Mouse (Mus musculus) fibroblast of lung, adult 2 months (primary cell): ENCODE data around the gene Tcf20.

Source experiments
- DNase-seq: peaks from one replicate; pipeline ENCODE4 v3.0.0-alpha.2; 2011; ENCODE audit warnings: low read depth

The Tcf20 gene

GRCm38 (mm10) chr15:82987732-82988112, at the start of gene Tcf20:
Gene Tcf20, minus strand, starts transcription at chr15:82987872.
- peak; percentile 73 for DNase-seq

DNA sequence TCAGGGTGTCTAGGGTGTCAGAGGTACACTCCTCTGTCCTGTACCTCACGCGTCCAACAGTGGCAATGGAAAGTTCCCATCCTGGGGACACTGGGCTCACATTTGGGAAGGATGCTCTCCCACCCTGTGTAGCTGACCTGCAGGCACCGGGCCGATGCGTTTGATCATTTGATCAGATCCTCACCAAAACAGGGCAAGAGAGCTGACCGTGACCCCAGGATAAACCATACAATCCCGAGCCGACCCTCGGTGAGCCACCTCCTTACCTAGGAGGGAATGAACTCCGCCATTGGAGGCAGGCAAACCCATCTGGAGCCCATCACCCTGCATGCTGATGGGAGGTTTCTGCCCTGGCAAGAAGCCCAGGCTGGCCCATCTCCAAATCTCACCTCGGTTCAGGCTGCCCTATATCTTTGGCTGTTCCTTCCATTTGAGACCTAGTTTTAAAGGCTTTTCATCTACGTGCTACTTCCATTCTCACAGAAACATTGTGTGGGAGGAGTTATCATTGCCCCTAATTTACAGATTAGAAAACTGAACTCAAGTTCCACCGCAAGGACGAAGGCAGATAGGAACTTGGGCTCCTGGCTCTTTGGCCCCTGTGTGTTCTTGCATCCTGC, 49.3 kb upstream of the Tcf20 start:
- DNase-seq: no peak

DNA sequence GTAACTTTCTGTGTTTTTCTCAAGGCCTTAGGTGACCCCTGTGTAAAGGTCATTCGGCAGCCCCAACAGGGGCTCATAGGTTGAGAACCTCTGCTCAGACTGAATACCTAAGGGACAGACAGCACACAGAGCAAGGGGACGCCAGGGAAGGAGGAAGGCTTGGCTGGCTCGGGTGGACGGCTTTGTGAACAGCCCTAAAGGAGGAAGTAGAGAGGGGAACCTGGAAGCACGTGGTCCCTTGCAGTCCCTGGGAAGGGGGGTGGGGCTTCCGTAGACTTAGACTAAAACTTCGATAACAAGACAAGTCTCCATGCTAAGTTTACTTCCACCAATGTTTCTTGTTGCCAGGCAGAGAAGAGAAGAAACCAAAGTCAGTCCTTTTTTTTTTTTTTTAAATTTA, 48.4 kb upstream of the Tcf20 start:
- no peak for DNase-seq

GRCm38 (mm10) chr15:83034275-83034977, 46.8 kb upstream of the Tcf20 start:
- no peak for DNase-seq

DNA sequence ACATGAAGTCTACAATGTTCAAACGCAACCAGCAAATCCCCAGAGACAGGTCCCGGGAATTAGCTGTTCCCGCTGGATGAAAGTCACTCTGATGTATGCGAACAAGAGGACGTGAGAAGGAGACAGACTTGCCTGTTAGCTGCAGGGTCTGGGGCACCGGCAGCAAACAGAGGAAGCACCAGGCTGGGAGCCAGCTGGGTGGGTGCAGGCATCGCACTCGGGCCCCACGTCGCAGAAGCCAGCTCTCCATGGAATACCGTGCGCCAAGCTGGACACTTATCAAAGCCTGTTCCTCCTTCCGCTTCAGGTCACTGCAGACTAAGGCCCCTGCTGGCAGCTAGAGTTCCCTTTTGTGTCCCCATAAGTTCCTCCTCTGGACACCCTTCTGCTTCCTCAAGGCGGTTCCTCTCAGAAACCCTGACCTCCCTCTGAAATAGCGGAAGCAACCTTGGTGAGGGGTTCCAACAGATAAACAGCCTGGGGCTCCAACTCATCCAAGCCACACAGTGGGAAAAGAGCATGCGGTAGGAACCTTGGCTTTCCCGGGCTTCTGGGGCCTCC, 45.4 kb upstream of the Tcf20 start, which contains the start of gene Nfam1:
Gene Nfam1, minus strand, starts transcription at position 326 of the 561 bp plus-strand sequence.
- DNase-seq: no peak

DNA sequence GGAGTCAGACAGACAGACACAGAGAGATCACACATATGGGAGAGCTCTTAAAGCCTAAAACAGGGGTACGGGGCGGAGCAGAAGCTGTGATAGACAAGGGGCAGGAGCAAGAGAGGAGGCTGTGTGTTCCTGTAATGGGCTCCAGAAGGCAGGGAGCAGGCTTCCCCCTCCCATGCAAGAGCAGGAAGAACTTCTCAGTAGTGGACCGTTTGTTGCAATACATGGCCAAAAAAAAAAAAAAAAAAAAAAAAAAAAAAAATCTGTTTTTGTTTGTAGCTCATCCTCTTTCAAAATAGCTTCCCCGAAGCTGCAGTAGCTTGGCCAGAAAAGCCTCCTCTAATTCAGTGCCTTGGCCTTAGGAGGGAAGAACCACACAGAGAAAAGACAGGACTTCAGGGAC, 43.2 kb upstream of the Tcf20 start:
- no peak for DNase-seq

- DNase-seq: no peak
Observed at GRCm38 (mm10) chr15:83029725-83030718, 42.4 kb upstream of the Tcf20 start.

- DNase-seq: no peak
Observed at GRCm38 (mm10) chr15:83026129-83026528, 38.5 kb upstream of the Tcf20 start.

- peak; percentile 52 for DNase-seq
Observed at GRCm38 (mm10) chr15:83025041-83025760, 37.5 kb upstream of the Tcf20 start.

DNA sequence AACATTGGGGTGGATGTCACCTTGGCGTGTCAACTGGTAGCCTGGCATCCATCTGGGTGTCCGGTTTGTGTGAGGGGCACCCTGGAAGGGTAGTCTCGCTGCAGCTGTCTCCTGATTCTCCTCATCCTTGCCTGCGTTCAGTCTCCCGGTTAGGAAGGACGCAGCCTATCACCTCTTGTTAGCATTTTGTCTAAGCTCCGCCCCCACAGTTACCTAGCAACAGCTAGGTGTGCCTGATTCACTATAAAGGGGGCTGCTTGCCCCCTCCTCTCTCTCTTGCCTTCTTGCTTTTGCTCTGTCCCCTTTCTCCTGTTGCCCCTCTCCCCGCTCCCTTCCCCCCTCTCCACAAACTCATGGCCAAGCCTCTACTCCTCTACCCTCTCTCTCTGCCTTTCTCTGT, 35.3 kb upstream of the Tcf20 start:
- DNase-seq: no peak

DNA sequence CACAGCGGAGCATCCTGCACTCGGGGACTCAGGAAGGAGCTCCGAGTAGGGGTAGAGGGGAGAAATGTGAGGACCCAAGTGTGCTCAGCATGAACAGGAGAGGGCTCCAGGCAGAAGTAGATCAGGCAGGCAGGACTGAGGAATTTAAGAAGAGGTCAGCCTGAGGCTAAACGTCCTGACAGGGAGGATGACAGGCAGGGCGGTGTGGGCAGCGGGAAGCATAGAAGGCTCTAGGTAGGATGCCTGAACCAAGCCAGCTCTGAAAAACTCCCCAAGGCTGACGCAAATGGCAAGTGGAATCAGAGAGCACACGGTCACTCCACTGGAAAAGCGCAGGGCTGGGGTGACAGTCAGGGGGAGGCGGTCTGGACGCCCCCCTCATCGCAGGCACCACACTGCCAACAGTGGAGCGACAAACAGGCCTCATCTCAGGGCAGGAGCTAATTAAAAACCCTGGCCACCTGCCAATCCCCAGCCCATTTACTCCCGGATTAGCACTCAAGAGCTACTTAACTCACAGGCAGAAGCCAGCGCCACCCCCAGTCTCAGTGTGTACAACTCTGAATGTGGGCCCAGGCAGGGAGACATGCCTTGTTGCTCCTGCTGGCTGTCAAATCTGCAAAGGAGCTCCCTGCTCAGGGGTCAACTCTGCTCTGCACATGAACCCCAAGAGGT, 23.5 kb upstream of the Tcf20 start:
- no peak for DNase-seq

GRCm38 (mm10) chr15:83010423-83010822, 22.8 kb upstream of the Tcf20 start:
- DNase-seq: no peak

DNA sequence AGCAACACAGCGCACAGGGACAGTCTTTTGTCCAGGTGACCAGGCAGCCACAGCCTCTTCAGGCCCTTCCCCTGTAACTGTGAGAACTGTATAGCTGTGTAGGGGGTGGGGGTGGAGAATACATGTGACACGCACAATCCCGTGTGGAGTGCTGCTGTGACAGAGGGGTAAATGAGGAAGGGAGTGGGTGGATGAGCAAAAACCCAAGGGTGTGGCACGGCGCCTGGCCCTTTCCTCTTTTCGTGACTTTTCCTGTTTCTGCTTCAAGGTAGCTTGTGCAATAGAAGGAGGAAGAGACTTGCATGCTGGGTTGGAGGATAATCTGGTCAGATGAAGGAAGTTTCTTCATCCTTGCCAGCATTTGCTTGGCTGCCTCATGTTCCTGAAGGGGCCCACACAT, 21.9 kb upstream of the Tcf20 start:
- no peak for DNase-seq

DNA sequence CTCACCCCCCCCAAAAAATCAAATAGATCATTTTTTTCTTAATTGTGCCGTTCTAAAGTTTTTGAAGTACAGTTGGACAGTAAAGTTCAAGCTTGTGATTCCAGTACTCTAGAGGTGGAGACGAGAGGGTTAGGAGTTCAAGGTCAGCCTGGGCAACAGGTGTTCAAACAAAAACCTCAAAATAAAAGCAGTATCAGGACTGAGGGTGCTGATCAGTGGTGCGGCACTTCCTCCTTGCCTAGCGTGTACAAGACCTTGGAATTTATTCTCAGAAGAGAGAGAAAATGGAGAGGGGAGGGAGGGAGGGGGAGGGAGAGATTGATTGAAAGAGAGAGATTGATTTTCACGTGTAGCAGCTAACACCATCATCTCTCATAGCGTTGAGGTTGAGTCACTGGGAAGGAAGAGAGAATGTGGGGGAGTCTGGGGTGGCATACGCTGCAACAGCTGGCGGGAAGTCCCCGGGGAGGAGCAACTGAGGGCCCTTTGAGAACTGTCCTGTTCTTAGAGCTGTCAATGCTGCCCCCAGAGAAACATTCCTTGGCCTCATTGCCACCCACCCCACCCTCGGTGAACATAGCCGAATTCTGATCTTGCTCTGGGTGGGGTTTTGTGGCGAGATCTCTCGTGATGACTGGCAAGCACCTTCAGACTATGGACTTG, 21.2 kb upstream of the Tcf20 start:
- DNase-seq: no peak

- DNase-seq: no peak
Observed at GRCm38 (mm10) chr15:83007346-83007920, 19.8 kb upstream of the Tcf20 start.

DNA sequence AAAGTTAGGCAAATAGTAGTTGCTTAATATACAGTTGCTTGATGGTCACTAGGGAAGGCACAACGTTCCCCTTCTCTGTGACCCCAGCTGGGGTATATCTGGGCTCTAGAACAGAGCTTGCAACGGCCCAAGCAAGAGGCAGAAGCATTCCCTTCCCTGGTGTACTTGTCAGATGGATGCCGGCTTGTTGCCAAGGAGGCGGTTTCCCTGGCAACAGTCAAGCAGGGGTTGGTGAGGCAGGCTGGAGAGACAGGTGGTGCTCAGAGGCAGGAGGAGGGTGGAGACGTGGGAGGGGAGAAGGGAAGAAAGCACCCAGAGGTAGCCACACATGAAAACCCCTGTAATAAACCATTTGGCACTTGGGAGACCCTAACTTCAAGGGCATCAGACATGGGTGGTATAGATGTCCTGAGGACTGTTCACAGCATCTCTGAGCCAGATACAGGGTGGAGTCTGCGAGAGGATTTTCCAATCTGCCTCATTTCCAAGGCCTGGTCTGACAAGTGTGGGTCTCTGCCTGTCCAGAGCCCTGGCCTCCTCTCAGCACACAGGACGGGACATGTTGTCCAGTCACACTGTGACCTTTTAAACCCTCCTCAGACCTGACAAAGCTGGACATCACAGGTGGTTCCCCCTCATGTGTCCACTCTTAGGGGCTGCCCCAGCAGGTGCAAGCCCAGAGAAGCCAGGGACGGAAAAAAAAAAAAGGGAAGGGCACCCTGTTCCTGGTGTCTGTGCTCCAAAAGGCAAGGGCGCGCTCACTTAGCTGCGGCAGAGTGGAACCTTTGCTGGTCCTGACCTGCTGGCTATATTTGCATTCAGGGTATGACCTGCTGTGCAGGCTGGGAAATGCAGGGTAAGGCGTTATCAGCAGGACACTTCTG, 15.2 kb upstream of the Tcf20 start:
- DNase-seq: no peak

GRCm38 (mm10) chr15:82998811-82999221, 11.1 kb upstream of the Tcf20 start:
- DNase-seq: no peak

DNA sequence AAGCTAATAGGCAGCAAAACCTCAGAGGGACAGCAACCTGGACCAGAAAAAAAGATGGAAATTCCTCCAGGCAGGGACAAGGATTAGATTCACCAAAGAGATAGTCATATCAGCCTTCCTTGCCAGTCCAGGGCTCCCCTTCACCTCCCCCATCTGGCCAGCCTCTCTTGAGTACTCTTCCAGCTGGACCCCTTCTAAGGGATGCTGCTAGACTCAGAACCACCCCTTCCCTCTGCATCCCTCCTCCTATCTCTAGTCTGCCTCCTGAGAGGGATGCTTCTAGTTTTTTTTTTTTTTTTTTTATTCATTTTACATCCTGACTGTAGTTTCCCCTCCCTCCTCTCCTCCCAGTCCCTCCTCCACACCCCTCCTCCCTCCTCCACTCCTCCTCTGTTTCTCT, 8.8 kb upstream of the Tcf20 start:
- no peak for DNase-seq

DNA sequence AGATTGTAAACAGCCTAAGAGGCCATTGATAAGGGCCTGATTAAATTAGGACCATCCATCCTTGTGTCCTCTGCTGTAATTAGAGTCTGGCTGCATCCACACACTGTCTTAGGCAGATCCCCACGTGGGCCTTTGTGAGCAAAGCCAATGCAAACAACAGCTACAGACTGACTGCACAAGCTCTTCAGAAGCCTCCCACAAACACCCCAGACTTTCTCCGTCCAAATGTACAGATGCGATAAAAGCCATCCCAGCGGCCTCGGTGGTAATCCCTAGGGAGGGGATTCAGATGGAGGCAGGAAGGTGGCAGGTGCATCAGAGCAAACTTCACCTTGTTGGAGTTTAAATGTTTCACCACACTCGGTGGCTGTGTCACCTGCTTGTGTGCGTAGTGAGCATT, 7.6 kb upstream of the Tcf20 start:
- no peak for DNase-seq
